Mouse (Mus musculus): Measurements from ENCODE around the gene Pop4. TPM values are rescaled to one million over a fixed set of nuclear protein-coding genes. Genes with fewer than 3 reads are reported as not detected.

Pop4 gene
- total and polyA plus RNA-seq, 3 experiments, result 33.5 to 50.0 TPM; not detected in 1

- Histone ChIP-seq H3K79me2 (ENCODE audit: control insufficient read depth, insufficient read depth, low read length, poor library complexity) (no peaks in the 10 kb centered on the region), H3K27ac (ENCODE audit: control insufficient read depth, low read depth, low read length) (no peak overlapping the region), H3K9ac (ENCODE audit: control insufficient read depth, low read depth, low read length, poor library complexity, severe bottlenecking) (no peak overlapping the region), H3K4me3 (ENCODE audit: control insufficient read depth in 1 of 2, insufficient read depth in 1 of 2, low read depth in 2 of 2, low read length in 2 of 2) (no peak overlapping the region), H3K4me1 (ENCODE audit: control insufficient read depth in 1 of 2, insufficient read depth in 2 of 2, low read length in 2 of 2) (no peaks in the 10 kb centered on the region), H3K27me3 (ENCODE audit: control insufficient read depth in 1 of 2, insufficient read depth in 2 of 2, low read length in 2 of 2) (no peaks in the 10 kb centered on the region), H3K36me3 (ENCODE audit: control insufficient read depth in 1 of 2, insufficient read depth in 2 of 2, low read length in 2 of 2) (no peaks in the 10 kb centered on the region), H3K9me3 (replicated peaks; ENCODE audit: insufficient read depth, low read length) (no peaks in the 10 kb centered on the region)
- no peak for DNase-seq (ENCODE audit: low read depth, low spot score)
- TF ChIP-seq ELF1 (IDR thresholded peaks at IDR 0.05; ENCODE audit: low read depth, low read length) (no peak), JUND (IDR thresholded peaks at IDR 0.05; ENCODE audit: low read depth, low read length) (no peak), CHD1 (IDR thresholded peaks at IDR 0.05; ENCODE audit: low read depth, low read length) (no peak), ZKSCAN1 (IDR thresholded peaks at IDR 0.05; ENCODE audit: low read depth, low read length) (no peak), GABPA (IDR thresholded peaks at IDR 0.05; ENCODE audit: low read depth, low read length) (no peak), USF1 (IDR thresholded peaks at IDR 0.05; ENCODE audit: low read depth, low read length) (no peak), TCF12 (IDR thresholded peaks at IDR 0.05; ENCODE audit: low read depth, low read length) (no peak), RCOR1 (IDR thresholded peaks at IDR 0.05; ENCODE audit: low read depth, low read length) (no peak), RAD21 (IDR thresholded peaks at IDR 0.05; ENCODE audit: low read depth, low read length) (no peak), ZNF384 (IDR thresholded peaks at IDR 0.05; ENCODE audit: low read depth, low read length) (no peak), NRF1 (IDR thresholded peaks at IDR 0.05; ENCODE audit: insufficient read depth, low read depth, low read length, poor library complexity, severe bottlenecking) (no peak), SMC3 (IDR thresholded peaks at IDR 0.05; ENCODE audit: low read depth, low read length) (no peak), CHD2 (IDR thresholded peaks at IDR 0.05; ENCODE audit: low read length) (no peak), SIN3A (IDR thresholded peaks at IDR 0.05; ENCODE audit: low read length) (no peak), UBTF (IDR thresholded peaks at IDR 0.05; ENCODE audit: borderline replicate concordance, insufficient read depth, low read depth, low read length) (no peak), ZC3H11A (IDR thresholded peaks at IDR 0.05; ENCODE audit: low read depth, low read length) (no peak)
These were observed 50.4 kb downstream of the Pop4 start for GRCm38 (mm10) chr7:38220866-38221265.

- no peak for DNase-seq (ENCODE audit: low read depth, low spot score)
- no peaks in the 10 kb centered on the region for H3K36me3 ChIP-seq (ENCODE audit: control insufficient read depth in 1 of 2, insufficient read depth in 2 of 2, low read length in 2 of 2)
These were observed 51.7 kb downstream of the Pop4 start for GRCm38 (mm10) chr7:38219526-38219925.

More at GRCm38 (mm10) chr7:38219526-38219925, 51.7 kb downstream of the Pop4 start:
- TF ChIP-seq RCOR1 (IDR thresholded peaks at IDR 0.05; ENCODE audit: low read depth, low read length) (no peak), GABPA (IDR thresholded peaks at IDR 0.05; ENCODE audit: low read depth, low read length) (no peak), E2F4 (IDR thresholded peaks at IDR 0.05; ENCODE audit: borderline replicate concordance, low read depth, low read length) (no peak), NRF1 (IDR thresholded peaks at IDR 0.05; ENCODE audit: insufficient read depth, low read depth, low read length, poor library complexity, severe bottlenecking) (no peak), GATA1 (IDR thresholded peaks at IDR 0.05; ENCODE audit: low read depth, low read length) (no peak), USF1 (IDR thresholded peaks at IDR 0.05; ENCODE audit: low read depth, low read length) (no peak), BHLHE40 (IDR thresholded peaks at IDR 0.05; ENCODE audit: borderline replicate concordance, low read depth, low read length) (no peak), POLR2AphosphoS2 (IDR thresholded peaks at IDR 0.05; ENCODE audit: low read length) (no peak), KAT2A (conservative IDR thresholded peaks at IDR 0.05; ENCODE audit: low read depth, low read length) (no peak), EP300 (IDR thresholded peaks at IDR 0.05; ENCODE audit: low read depth in 1 of 2, low read length in 2 of 2) (no peak), TAL1 (IDR thresholded peaks at IDR 0.05; ENCODE audit: low read length) (no peak)
- H3K79me2 ChIP-seq (ENCODE audit: control insufficient read depth, insufficient read depth, low read length, poor library complexity), result no peaks in the 10 kb centered on the region
- no peak overlapping the region for H3K4me3 ChIP-seq (ENCODE audit: control insufficient read depth in 1 of 2, insufficient read depth in 1 of 2, low read depth in 2 of 2, low read length in 2 of 2)
- H3K27ac ChIP-seq (ENCODE audit: control insufficient read depth, low read depth, low read length), result no peak overlapping the region
- H3K9me3 ChIP-seq (replicated peaks; ENCODE audit: insufficient read depth, low read length), result no peaks in the 10 kb centered on the region
- no peaks in the 10 kb centered on the region for H3K27me3 ChIP-seq (ENCODE audit: control insufficient read depth in 1 of 2, insufficient read depth in 2 of 2, low read length in 2 of 2)
- no peaks in the 10 kb centered on the region for H3K4me1 ChIP-seq (ENCODE audit: control insufficient read depth in 1 of 2, insufficient read depth in 2 of 2, low read length in 2 of 2)
- no peak overlapping the region for H3K9ac ChIP-seq (ENCODE audit: control insufficient read depth, low read depth, low read length, poor library complexity, severe bottlenecking)
